Mouse (Mus musculus): ENCODE results near the gene Hoxb8.

DNA sequence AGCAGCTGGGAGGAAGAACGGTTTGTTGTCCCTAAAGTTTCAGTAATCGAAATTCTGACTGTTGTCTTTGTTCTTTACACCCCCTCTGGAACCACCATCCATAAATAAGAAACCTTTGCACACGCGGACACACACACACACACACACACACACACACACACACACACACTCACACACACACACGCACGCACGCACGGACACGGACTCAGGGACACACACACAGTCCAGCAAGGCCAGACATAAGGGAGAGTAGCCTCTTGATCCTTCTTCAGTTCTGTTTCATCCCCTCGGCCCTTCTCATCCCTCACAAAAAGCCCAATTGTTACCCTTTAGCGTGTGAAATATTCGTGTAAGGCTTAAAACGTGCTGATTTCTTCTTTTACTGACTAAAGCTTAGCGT lies 3.4 kb upstream of the Hoxb8 start:
- TF ChIP-seq CTCF (conservative IDR thresholded peaks at IDR 0.05; ENCODE audit: low read length), result no peak
- no peak for TF ChIP-seq POU5F1 (IDR thresholded peaks at IDR 0.05; ENCODE audit: borderline replicate concordance, low read length)
